4 mouse cellular contexts compared by ENCODE assay signal in genomic region chr1:93918775-93919174, GRCm38 (mm10). TPM values are rescaled to one million over a fixed set of nuclear protein-coding genes. Genes with fewer than 3 reads are reported as not detected.
"Had no signal": no experiment of that assay in that cellular context is flagged by ENCODE, and none has a peak within 500 bp of the region (broad histone marks: within the 10 kb centered on the region; RNA-seq: fewer than 3 reads in every experiment).

No protein-coding gene starts in this region.

RNA-seq across cellular contexts. Expression of gene Gal3st2b, which starts 0.7 kb away (rescaled TPM):
- polyA plus RNA-seq: neural tube, embryonic 13.5 days; neural tube, embryonic 14.5 days; neural tube, embryonic 15.5 days had no signal

RNA-seq across cellular contexts. Expression of gene Gal3st2, which starts 57.7 kb away (rescaled TPM):
- polyA plus RNA-seq: neural tube, embryonic 13.5 days; neural tube, embryonic 14.5 days; neural tube, embryonic 15.5 days; stomach, embryonic 14.5 days had no signal
